Mouse (Mus musculus): Measurements from ENCODE around the gene Zfp11.
"Not testable (repeated sequence)": the region's sequence is repeated elsewhere in the genome, so short reads cannot be mapped to it uniquely, and the experiment has no call there.

The Zfp11 gene

DNA sequence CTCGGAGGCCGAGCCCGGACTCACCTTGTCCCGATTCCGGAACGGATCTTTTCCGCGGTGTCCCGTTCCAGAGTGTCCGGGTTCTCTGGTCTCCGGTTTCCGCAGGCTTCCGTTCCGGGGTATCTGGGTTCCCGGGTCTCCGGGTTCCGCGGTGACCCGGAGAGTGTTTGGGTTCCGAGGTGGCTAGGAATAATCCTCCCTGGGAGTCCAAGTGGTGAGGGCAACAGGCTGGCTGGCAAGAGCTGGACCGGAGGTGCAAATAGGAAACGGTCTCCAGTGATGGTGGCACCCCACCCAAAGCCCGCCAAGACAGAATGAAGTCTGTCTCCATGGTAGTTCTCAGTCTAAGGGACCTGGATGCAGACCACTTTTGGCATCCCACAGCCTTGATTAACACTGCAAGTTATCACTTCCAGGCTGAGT lies at the start of gene Zfp11:
Gene Zfp11, minus strand, starts transcription at position 64 of the 423 bp plus-strand sequence.
- DNase-seq (ENCODE audit: low spot score): peak; percentile 75

DNA sequence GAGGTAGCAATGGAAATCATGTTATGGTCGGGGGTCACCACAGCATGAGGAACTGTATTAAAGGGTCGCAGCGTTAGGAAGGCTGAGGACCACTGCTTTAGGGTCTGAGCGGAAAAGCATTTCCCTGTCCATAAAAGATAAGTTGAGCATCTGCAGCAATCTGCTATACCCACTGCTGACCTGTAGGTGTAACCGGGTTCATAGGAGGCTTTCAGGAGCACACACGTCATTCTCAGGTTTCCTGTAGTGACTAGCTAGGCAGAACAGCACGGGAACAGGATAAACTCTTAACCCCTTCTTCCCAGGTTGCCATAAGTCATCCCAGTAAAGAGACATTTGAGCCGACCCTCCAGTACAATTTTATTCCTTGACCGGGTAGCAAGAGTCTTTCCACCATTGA lies 47.1 kb upstream of the Zfp11 start:
- no peak for DNase-seq (ENCODE audit: low spot score)

DNA sequence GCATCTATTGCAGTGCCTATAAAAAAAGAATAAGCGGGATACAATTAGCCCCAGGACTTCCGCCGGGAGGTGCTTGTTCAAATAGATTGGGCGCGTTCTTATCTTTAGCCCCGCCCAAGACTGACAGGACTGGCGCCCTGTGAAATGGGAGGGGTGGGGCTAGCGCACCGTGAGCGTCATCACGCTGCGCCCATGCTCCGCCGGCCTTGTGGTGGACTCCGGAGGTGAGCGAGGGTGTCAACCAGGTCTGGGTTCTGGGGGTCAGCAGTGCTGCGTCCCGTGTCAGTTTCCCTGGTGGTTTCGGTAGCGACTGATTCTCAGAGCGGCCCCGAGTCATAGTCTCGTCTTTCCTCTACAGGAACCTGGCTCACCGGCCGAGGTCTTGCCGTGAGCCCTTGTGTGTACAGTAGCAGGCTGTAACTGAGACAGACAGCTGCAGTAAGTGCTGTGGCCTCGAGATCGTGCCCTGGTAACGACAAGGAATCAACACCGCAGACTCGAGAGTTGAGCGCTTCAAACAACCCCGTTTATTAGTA lies 45.5 kb upstream of the Zfp11 start, which contains the start of gene Mrps17:
Gene Mrps17, plus strand, starts transcription at position 172 of the 536 bp plus-strand sequence.
- peak; percentile 94 for DNase-seq (ENCODE audit: low spot score)

DNA sequence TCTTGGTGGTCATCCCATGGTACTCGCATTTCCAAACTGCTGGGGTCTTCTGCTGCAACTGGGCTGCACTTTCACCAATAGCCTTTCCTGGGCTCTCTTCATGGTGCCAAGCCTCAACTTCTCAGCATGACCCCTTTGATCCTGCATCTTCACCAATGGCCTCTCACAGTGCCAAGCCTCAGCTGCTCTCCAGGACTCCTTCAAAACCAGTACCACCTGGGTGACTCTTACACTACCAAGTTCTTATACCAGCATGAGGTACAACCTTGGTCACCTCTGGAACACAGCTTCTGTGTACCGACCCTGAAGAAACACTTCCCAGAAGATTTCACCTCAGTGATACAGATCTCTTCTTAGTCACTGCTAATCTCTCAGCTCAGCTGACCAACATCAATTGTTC lies 38.5 kb upstream of the Zfp11 start, which contains the start of gene Sept14:
Gene Sept14, minus strand, starts transcription at position 101 of the 400 bp plus-strand sequence.
- DNase-seq (ENCODE audit: low spot score): no peak

DNA sequence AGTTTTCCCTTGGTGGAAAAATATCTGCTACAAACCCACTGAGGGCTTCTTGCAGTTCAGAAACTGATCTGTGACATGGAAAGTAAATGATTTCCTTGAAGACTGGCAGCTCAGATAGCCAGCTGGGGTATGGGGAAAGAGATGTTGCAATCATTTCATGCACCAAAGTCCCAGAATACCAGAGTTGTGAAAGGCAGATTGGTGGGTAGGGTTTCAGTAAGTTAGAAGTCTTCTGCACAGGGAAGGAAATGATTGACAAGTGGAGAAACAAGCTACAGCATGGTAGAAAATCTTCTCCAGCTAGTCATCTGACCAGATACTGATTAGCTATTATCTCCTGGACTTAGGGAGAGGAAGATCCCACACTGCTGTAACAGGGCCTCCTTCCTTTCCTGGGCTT lies 33.5 kb upstream of the Zfp11 start:
- DNase-seq (ENCODE audit: low spot score): no peak

DNA sequence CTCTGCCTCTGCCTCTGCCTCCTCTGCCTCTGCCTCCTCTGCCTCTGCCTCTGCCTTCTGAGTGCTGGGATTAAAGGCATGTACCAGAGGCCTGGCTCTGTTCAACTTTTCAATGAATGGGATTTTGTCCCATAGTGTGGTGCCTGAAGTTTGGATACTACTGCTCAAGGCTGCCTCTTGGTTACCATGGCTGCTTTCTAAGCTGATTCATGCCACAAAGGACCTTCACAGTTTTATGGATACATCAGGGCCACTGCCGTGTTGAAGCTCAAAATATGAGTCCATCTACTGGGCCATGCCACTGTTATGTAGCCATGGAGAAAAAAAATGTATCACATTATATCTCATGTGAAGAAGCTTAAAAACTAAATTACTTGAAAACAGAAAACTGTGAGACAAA lies 31.8 kb upstream of the Zfp11 start:
- no peak for DNase-seq (ENCODE audit: low spot score)

DNA sequence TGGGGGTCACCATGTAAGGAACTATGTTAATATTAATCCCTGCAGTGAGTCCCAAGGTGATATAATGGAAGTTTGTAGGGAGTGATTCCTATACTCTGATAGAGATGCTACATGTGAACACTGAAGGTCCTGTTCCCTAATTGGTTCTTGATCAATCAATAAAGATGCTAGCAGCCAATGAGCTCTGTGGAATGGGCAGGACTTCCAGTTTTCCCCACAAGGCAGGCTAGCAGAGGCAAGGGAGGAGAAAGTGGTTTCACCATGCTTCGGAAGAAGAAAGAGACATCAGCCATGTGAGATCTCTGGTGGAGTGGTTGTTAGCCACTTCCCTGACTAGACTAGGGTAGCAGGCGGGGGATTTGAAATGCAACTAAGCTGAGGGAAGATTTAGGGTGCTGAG lies 30.6 kb upstream of the Zfp11 start:
- DNase-seq (ENCODE audit: low spot score): no peak

DNA sequence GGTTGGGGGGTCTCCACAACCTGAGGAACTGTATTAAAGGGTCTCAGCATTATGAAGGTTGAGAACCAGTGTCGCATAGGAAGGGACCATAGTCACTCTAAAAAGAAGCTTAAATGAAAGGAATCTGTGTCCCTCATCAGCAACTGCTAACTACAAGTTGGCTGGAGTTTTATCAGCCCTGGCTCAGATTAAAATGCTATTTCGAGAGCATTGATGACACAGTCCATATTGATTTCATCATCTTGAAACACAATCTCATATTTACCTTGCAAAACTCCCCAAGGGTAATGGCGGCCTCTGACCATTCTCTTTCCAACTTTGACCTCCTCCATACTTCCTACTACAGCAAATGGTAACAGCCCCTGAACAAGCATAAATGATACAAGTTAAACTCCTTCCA lies 20.6 kb upstream of the Zfp11 start:
- DNase-seq (ENCODE audit: low spot score): no peak

DNA sequence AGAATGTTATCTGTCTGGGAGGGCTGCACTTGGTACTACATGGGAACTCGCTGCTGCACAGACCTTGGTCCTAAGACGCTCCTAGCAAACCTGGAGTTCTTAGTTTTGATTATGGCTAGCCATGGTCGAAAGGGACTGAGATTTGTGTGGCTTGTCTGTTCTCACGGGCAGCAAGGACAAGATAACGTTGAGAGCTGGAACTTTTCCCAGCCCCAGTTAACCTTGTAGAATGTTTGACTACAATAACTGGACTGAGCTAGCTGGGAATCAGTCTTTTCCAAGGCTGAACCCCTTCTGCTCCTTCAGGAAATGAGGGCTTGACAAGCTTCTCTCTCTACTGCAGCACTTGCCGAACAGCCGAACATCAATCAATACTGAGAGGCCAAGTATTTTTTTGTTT lies 17.7 kb upstream of the Zfp11 start:
- DNase-seq (ENCODE audit: low spot score): no peak

DNA sequence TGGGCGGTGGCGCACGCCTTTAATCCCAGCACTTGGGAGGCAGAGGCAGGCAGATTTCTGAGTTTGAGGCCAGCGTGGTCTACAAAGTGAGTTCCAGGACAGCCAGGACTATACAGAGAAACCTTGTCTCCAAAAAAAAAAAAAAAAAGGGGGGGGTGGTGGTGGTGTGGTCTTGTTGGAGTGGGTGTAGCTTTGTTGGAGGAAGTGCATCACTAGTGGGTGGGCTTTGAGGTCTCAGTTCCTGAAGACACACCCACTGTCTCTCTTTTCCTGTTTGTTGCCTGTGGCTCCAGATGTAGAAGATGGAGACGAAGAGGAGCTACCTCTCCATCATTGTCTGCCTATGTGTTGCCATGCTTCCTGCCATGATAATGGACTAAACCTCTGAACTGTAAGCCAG lies 15.2 kb upstream of the Zfp11 start:
- not testable (repeated sequence) for DNase-seq (ENCODE audit: low spot score)

DNA sequence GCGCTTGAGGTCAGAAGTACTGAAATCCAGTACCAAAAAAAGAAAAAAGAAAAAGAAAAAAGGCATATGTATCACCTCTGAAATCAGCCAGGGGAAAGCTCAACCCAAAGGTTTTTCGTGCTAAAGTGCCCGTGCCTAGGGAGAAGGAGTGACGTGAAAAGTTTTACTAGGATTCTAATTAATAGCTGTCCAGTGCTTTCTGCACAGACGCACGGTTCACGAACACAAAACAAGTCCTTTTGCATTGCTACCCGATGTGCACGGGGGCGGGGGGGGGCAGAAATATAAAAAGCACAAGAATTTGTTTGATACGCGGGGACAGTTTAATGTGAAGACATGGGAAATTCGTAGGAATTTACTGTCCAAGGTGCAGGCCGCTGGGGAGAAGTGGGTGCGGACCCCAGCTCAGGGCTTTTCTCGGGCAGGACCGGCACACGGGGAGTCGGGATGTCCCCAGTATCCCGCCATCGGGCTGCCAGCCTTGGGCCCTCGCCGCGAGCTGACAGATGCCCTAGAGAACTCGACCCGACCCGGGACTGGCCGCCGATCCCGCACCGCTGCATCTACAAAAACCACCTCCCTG lies 355 bp downstream of the Zfp11 start:
- DNase-seq (ENCODE audit: low spot score): no peak

DNA sequence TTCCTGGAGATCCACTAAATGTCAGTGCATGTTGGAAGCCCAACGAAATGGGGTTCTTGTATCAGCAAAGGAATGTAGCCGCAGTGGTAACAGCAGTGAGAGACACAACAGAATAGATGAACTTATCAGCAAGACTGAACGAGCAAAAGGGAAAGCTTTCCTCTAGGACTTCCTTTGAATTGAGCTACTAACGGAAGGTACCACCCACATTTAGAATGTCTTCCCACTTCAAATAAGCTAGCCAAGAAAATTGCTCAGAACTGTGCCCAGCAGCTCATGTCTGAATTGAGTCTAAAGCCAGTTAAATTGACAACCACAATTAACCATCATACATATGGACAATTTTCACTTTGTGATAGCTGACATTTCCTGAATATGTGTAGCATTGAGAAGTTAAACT lies 2.0 kb downstream of the Zfp11 start:
- DNase-seq (ENCODE audit: low spot score): no peak

DNA sequence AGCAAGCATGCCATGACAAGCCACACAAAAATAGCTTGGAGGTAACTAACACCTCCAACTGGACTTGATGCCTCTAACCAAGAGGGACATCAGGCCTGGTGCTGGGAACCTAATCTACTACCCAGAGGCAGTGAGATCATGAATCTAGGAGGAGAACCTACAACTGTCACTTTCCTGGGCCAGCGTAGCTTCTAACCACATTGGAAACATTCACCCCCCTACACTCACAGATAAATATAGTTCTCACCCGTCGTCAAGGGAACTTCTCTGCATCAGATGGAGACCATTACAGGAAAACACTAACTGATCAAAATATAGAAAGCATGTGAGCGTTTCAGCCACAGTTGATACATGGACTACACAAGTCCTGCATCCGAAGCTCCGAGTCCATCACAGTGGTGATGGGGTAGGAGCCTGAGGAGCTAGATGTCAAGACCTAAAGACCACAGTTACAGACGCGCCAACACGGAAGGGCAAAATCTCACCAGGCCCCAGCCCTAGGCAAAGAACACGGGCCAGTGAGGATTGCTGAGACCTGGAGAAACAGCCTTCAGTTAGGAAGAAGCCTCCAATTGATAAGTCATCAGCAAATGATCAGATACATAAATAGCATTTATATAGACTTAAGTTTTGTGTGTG lies 3.5 kb downstream of the Zfp11 start:
- DNase-seq (ENCODE audit: low spot score): no peak

DNA sequence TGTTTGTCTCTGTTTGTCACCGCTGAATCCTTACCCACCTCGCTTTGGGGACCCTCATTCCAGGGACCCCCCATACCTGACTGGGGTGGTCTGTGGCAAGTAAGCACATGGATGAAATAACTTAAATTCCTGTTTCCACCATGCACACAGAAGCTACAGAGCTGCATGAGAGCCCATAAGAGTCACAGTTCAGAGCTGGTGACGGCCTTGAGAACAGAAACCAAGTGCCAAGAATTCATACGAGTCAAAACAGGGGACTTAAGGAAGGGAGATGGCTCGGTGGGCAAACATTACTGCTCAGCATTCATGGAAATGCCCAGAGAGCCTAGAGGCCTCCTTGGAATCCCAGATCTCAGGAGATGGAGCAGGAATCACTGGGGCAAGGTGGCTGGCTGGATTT lies 5.8 kb downstream of the Zfp11 start:
- no peak for DNase-seq (ENCODE audit: low spot score)

DNA sequence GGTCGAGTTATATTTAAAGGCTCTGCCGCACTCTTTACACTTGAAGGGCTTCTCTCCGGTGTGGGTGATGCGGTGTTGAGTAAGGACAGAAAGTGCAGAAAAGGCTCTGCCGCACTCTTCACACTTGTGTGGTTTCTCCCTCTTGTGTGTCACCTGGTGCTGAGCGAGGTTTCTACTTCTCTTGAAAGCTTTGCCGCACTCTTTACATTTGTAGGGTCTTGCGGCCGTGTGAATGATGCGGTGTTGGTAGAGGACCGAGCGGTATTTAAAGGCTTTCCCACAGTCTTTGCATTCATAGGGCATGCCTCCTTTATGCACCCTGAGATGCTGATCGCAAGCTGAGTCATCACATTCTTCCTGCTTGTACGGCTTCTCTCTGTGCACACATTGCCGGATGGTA lies 12.0 kb downstream of the Zfp11 start:
- no peak for DNase-seq (ENCODE audit: low spot score)

DNA sequence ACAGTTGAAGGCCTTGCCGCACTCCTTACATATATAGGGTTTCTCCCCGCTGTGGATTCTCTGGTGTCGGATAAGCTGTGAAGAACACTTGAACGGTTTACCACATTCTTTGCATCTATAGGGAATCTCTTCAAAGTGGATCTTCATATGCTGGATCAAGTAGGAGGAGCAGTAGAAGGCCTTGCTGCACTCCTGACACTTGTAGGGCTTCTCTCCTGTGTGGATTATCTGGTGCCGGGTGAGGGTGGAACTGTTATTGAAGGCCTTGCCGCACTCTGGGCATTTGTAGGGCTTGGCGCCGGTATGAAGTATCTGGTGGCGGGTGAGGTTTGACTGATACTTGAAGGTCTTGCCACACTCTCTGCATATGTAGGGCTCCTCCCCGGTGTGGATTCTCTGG lies 12.9 kb downstream of the Zfp11 start:
- no peak for DNase-seq (ENCODE audit: low spot score)

DNA sequence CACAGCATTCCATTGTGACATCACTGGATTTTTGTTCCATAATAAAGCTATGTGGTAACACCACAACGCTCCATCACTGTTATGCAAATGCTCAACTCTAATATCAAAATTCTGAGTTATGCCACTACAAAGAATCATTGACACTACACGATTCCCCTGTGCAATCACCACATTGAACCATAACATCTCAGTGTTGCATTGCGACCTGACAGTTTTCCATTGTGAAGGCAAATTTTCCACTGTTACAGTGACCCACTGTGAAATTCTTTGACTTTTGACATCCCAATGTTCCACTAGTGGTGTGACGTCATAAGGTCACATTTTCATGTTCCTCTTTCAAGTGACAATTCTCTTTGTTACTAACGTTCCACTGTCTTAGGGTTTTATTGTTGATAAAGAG lies 19.0 kb downstream of the Zfp11 start:
- no peak for DNase-seq (ENCODE audit: low spot score)

DNA sequence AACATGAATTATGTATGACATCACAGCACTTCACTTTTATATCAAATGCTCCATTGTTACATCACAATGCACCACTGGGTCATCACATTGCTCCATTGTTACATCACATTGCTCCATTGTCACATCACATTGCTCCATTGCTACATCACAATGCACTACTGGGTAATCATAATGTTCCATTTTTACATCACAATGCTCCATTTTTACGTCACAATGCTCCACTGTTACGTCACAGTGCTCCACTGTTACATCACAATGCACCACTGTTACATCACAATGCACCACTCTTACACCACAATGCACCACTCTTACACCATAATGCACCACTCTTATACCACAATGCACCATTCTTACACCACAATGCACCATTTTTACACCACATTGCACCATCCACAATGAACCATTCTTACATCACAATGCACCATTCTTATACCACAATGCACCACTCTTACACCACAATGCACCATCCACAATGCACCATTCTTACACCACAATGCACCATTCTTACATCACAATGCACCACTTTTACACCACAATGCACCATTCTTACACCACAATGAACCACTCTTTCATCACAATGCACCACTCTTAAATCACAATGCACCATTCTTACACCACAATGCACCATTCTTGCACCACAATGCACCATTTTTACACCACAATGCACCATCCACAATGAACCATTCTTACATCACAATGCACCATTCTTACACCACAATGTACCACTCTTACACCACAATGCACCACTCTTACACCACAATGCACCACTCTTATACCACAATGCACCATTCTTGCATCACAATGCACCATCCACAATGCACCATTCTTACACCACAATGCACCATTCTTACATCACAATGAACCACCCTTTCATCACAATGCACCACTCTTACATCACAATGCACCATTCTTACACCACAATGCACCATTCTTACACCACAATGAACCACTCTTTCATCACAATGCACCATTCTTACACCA lies 37.3 kb downstream of the Zfp11 start:
- not testable (repeated sequence) for DNase-seq (ENCODE audit: low spot score)

DNA sequence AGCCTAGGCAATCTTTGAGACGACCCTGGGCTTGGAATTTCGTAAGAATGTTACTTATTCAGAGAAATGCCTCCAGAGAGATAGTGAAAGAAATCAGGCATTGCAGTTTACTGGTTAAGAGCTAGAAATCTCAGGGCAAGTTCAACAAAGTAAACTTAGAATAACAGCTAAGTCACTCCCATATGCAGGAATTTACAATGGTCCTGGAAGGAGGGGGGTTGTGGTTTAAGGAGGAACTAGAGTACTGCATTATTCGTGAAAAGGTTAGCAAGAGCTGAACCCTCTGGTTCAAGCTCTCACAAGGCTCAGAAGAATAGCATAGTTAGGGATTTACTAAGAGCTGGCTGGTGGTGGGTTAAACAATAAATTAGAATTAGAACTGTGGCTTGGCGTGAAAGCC lies 43.3 kb downstream of the Zfp11 start:
- DNase-seq (ENCODE audit: low spot score): not testable (repeated sequence)

DNA sequence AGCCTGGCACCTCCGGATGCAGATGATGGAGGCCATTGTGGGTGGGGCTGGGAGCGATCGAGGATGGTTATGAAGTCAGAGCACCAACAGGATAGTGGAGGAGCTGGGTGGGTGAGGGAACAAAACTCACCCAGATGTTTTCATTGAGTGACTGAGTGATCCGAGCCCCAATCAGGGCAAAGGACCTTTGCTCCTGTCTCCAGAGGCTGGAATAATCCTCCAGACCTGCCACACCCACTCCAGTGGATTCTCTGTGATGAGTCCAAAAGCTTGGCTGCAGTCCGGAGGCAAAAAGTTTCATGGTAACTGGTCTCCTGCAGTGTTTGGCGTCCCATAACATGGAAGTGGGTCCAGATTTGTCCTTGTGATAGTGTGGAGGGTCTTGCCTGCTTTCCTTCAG lies 43.8 kb downstream of the Zfp11 start:
- no peak for DNase-seq (ENCODE audit: low spot score)

DNA sequence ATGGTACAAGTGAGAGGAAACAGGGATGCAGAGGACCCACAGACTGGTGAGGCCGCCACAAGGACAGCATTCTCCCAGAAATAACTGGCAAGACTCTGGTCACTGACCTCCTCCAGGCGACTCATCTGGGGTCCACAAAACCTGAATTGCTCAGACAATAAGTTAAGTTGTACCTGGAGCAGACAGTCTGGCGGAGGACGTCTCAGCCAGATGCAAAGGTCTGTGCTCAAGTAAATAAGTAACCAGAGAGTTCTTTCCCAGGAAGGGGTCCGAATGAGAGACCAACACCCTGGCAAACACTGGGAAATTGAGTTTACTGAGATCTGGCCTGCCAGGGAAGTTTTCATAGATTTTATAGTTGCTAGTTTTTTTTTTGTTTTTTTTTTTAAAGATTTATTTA lies 48.5 kb downstream of the Zfp11 start:
- DNase-seq (ENCODE audit: low spot score): no peak

DNA sequence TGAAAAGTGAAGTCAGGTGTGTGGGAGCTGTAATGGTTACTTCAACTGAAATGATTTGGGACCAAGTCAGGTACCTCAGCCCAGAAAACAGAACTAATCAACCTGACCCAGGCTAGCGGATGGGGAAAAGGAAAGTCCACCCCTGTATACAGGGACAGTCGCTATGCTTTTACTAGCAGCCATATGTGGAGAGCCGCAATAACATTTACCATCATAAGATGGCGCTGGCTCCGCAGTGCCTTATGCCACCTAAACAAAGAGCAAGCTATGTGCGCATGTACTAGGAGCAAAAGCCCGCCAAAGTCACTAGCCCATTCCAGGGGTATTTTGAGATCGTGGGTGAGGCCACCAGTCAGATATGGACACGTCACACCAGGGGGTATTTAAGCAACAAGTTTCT lies 49.3 kb downstream of the Zfp11 start:
- not testable (repeated sequence) for DNase-seq (ENCODE audit: low spot score)

DNA sequence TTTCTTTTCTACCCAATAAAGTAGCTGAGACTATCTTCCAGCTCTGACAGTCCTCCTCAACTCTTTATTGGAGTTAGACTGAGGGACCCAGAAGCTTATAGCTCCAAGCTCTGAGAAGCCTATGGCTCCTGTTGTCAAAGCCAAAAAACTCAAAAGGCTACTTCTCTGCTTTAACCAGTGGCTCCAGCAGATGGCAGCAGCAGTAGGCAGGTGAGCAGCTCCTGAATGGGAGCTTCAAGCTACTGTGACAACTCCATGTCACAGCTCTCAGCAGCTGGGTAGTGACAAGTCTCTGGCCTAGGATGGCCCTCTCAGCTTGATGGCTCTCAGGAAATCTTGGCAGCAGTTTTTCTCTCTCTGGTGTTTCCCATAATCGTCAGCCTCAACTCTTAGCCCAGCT lies 58.8 kb downstream of the Zfp11 start:
- DNase-seq (ENCODE audit: low spot score): peak; percentile 45

All from c-Kit-positive CD71-positive TER-119-positive erythroid progenitor cells, embryonic 14.5 days (primary cell).